Mouse (Mus musculus): ENCODE data around the gene Wipf2. TPM values are rescaled to one million over a fixed set of nuclear protein-coding genes. Genes with fewer than 3 reads are reported as not detected.

Gene Wipf2
- total and polyA plus RNA-seq, 2 experiments from 2014 or later: 3.8 to 9.2 TPM

DNA sequence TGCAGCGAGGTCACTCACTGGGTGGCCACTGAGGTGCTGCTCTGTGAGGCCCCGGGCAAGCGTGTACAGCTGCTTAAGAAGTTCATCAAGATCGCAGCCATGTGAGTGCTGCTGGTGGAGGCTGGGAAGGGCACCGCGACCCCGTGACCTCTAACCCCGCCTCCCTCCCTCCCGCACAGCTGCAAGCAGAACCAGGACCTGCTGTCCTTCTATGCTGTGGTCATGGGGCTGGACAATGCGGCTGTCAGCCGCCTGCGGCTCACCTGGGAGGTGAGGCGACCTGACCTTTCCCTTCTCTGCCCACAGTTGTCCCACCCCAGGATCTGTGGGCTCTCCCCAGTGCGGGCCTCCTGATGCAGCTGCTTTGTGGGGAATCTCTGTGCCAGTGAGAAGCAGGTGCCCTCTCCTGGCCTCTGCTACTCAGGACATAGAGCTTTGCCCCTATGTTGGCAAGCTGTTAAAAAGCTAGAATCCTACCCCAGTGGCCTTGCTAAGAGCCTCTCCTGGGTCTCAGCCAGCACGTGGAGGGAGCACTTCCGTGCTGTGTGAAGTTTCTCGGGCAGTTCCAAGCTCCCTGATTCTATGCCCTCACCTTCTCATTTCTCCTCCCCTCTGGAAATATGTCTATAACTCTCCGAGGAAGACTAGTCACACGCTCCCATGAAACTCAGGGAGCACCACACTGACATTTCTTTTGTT lies 14.1 kb upstream of the Wipf2 start:
- no peak overlapping the region for H3K4me2 ChIP-seq (ENCODE audit: low read depth, low read length, poor library complexity, severe bottlenecking)
- H3K27ac ChIP-seq (ENCODE audit: low read depth, low read length): no peak overlapping the region
- H3K36me3 ChIP-seq (ENCODE audit: insufficient read depth, low read length): peaks cover 26% of the 10 kb centered on the region
- ATAC-seq (ENCODE audit: low FRiP score) (no peak), DNase-seq (ENCODE audit: low spot score) (peak; percentile 48)
- H3K4me1 ChIP-seq (ENCODE audit: insufficient read depth, low read length): peaks cover 7% of the 10 kb centered on the region; the same call in 1 of the 2 replicates
- H3K27me3 ChIP-seq (ENCODE audit: insufficient read depth, low read length): no peaks in the 10 kb centered on the region
- no peak for TF ChIP-seq CTCF (IDR thresholded peaks at IDR 0.05)
- 10% methylated on average over 18 of the region's 19 CpGs for WGBS
- no peak overlapping the region for H3K9ac ChIP-seq (replicated peaks; ENCODE audit: low read length, poor library complexity, severe bottlenecking)
- H3K4me3 ChIP-seq (ENCODE audit: low read depth, low read length): no peak overlapping the region
- no peaks in the 10 kb centered on the region for H3K9me3 ChIP-seq (ENCODE audit: low read length)

DNA sequence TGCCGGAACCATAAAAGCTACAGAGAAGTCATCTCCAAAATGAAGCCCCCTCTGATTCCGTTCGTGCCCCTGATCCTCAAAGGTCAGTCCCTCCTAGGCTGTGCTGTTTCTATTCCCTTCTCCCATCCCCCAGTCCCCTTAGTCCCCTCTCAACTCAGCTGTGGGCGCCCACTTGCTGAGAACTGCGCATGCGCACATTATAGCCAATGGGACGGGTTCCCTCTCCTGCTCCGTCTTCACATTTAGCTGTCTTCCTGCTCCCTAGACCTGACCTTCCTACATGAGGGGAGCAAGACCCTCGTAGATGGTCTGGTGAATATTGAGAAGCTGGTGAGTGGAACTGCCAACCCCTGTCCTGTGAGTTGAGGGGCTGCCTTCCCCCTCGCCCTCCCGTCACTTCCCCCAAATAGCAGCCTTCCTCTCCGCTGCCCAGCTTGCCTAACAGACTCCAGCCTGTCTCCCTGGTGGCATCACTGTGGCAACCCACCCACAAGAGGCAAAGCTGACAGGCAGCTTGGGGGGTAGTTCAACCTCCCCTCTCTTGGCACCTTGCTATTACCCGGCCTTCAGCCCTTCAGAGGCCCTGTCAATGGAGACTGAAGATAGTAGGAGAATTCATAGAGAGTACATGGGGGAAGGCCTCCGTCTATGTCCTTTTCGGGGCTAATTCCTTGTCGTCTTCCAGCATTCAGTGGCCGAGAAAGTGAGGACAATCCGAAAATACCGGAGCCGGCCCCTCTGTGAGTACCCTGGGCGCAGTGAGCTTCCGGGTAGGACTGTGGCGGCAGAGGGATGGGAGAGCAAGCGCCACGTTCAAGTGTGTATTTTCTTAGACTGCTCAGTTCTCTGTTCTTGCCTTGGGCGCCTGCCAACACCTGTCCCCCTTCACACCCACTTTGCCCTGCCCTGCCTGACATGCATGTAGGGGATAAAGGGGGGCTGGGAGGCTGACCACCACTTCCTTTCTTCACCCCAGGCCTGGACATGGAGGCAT lies 13.0 kb upstream of the Wipf2 start:
- Histone ChIP-seq H3K9ac (replicated peaks; ENCODE audit: low read length, poor library complexity, severe bottlenecking) (0 out of 2 replicates have a peak overlapping the region, but pooled peaks have one; percentile 13), H3K4me2 (ENCODE audit: low read depth, low read length, poor library complexity, severe bottlenecking) (peak overlapping the region; percentile 22), H3K9me3 (ENCODE audit: low read length) (no peaks in the 10 kb centered on the region), H3K4me1 (ENCODE audit: insufficient read depth, low read length) (peaks cover 7% of the 10 kb centered on the region; the same call in 1 of the 2 replicates), H3K27me3 (ENCODE audit: insufficient read depth, low read length) (no peaks in the 10 kb centered on the region), H3K27ac (ENCODE audit: low read depth, low read length) (no peak overlapping the region), H3K36me3 (ENCODE audit: insufficient read depth, low read length) (peaks cover 26% of the 10 kb centered on the region), H3K4me3 (ENCODE audit: low read depth, low read length) (0 out of 2 replicates have a peak overlapping the region, but pooled peaks have one; percentile 3)
- WGBS: 57% methylated on average over 26 of the region's 26 CpGs
- TF ChIP-seq CTCF (IDR thresholded peaks at IDR 0.05): no peak
- ATAC-seq (ENCODE audit: low FRiP score): 0 out of 2 replicates have a peak, but pooled peaks have one; percentile 29
- DNase-seq (ENCODE audit: low spot score): peak; percentile 80

DNA sequence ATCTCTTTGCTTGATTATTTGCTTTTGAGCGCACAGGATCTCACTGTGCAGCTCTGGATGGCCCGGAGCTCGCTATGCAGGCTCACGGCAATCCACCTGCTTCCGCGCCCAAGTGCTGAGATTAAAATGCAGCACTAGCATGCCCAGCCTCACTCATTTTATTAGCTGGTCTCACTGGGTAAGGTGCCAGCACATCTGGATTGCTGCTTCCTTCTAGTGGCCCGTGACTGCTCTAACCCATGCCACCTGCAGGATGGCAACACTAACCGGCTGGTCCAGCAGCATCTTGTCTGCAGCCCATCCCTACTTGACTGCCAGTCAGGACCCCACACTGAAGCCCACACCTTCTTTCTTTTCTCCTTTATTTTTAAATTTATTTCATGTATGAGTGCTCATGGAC lies 9.3 kb upstream of the Wipf2 start:
- no peak for DNase-seq (ENCODE audit: low spot score)
- peaks cover 16% of the 10 kb centered on the region for H3K36me3 ChIP-seq (ENCODE audit: insufficient read depth, low read length)
- no peak overlapping the region for H3K4me2 ChIP-seq (ENCODE audit: low read depth, low read length, poor library complexity, severe bottlenecking)
- H3K4me1 ChIP-seq (ENCODE audit: insufficient read depth, low read length): peaks cover 7% of the 10 kb centered on the region; the same call in 1 of the 2 replicates
- H3K9ac ChIP-seq (replicated peaks; ENCODE audit: low read length, poor library complexity, severe bottlenecking): no peak overlapping the region
- no peaks in the 10 kb centered on the region for H3K9me3 ChIP-seq (ENCODE audit: low read length)
- H3K27ac ChIP-seq (ENCODE audit: low read depth, low read length): no peak overlapping the region
- no peak for ATAC-seq (ENCODE audit: low FRiP score)
- H3K27me3 ChIP-seq (ENCODE audit: insufficient read depth, low read length): no peaks in the 10 kb centered on the region
- H3K4me3 ChIP-seq (ENCODE audit: low read depth, low read length): no peak overlapping the region
- 87% methylated on average over 8 of the region's 8 CpGs for WGBS
- TF ChIP-seq CTCF (IDR thresholded peaks at IDR 0.05): no peak

DNA sequence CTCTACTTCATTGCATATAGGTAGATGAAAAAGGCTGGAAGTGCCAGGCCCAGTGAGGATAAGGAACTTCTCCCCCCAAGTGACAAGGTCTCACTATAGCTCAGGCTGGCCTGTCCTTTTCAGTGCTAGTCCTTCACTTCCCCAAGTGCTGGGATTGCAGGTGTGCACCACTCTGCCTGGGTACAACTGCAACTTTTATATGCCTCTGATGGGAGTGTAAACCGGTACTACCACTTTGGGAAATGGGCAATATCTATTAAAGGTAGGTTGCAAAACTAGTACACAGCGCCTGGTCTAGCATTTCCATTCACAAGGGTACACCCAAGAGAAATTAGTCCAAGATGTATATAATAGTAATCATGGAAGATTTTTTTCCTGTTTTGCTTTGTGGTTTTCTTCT lies 8.8 kb upstream of the Wipf2 start:
- Histone ChIP-seq H3K27ac (ENCODE audit: low read depth, low read length) (no peak overlapping the region), H3K4me3 (ENCODE audit: low read depth, low read length) (no peak overlapping the region), H3K9ac (replicated peaks; ENCODE audit: low read length, poor library complexity, severe bottlenecking) (no peak overlapping the region), H3K27me3 (ENCODE audit: insufficient read depth, low read length) (no peaks in the 10 kb centered on the region), H3K4me2 (ENCODE audit: low read depth, low read length, poor library complexity, severe bottlenecking) (no peak overlapping the region), H3K36me3 (ENCODE audit: insufficient read depth, low read length) (peaks cover 13% of the 10 kb centered on the region), H3K4me1 (ENCODE audit: insufficient read depth, low read length) (peaks cover 7% of the 10 kb centered on the region; the same call in 1 of the 2 replicates), H3K9me3 (ENCODE audit: low read length) (no peaks in the 10 kb centered on the region)
- ATAC-seq (ENCODE audit: low FRiP score): no peak
- no peak for DNase-seq (ENCODE audit: low spot score)
- 98% methylated on average over 2 of the region's 2 CpGs for WGBS
- no peak for TF ChIP-seq CTCF (IDR thresholded peaks at IDR 0.05)

DNA sequence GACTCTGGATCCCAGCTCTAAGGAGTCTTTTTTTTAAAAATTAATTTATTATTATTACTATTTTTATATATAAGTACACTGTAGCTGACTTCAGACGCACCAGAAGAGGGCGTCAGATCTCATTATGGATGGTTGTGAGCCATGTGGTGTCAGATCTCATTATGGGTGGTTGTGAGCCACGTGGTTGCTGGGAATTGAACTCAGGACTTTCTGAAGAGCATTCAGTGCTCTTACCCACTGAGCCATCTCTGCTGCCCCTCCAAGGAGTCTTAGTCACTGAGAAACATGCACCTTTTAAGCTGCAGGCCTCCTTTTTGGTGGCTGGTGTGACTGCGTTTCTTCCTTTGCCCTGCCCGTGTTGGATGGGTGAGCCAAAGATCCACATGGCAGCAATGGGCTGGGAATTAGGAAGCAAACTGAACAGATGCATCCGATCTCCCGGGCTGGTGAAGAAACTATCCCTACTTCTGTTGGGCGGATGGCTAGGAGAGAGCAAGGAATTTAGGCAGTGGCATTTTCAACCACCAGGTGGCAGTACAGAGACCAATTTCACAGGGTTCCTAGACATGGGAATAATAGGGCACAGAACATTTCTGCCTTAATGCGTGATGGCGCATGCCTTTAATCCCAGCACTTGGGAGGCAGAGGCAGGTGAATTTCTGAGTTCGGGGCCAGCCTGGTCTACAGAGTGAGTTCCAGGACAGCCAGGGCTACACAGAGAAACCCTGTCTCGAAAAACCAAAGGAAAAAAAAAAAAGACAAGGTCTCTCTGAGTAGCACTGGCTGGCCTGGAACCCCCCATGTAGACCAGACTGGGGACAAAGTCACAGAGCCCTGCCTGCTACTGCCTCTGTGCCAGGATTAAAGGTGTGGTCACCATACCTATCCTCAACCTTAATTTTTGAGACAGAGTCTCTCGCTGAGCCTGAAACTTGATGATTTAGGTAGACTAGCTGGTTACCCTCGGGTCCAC lies 4.4 kb upstream of the Wipf2 start:
- 29% methylated on average over 13 of the region's 14 CpGs for WGBS
- no peaks in the 10 kb centered on the region for H3K27me3 ChIP-seq (ENCODE audit: insufficient read depth, low read length)
- ATAC-seq (ENCODE audit: low FRiP score): 0 out of 2 replicates have a peak, but pooled peaks have one; percentile 33

More for the DNA sequence above, 4.4 kb upstream of the Wipf2 start:
- no peaks in the 10 kb centered on the region for H3K9me3 ChIP-seq (ENCODE audit: low read length)
- no peak overlapping the region for H3K4me3 ChIP-seq (ENCODE audit: low read depth, low read length)
- no peak overlapping the region for H3K4me2 ChIP-seq (ENCODE audit: low read depth, low read length, poor library complexity, severe bottlenecking)
- peak; percentile 90 for DNase-seq (ENCODE audit: low spot score)
- no peak overlapping the region for H3K27ac ChIP-seq (ENCODE audit: low read depth, low read length)
- TF ChIP-seq CTCF (IDR thresholded peaks at IDR 0.05): peak; percentile 88
- no peaks in the 10 kb centered on the region for H3K36me3 ChIP-seq (ENCODE audit: insufficient read depth, low read length)
- H3K4me1 ChIP-seq (ENCODE audit: insufficient read depth, low read length): 0 out of 2 replicates have a peak, but pooled peaks cover 6% of the 10 kb centered on the region
- H3K9ac ChIP-seq (replicated peaks; ENCODE audit: low read length, poor library complexity, severe bottlenecking): no peak overlapping the region
